Mouse (Mus musculus): ENCODE measurements around the gene Nupl1.

Nupl1 gene

DNA sequence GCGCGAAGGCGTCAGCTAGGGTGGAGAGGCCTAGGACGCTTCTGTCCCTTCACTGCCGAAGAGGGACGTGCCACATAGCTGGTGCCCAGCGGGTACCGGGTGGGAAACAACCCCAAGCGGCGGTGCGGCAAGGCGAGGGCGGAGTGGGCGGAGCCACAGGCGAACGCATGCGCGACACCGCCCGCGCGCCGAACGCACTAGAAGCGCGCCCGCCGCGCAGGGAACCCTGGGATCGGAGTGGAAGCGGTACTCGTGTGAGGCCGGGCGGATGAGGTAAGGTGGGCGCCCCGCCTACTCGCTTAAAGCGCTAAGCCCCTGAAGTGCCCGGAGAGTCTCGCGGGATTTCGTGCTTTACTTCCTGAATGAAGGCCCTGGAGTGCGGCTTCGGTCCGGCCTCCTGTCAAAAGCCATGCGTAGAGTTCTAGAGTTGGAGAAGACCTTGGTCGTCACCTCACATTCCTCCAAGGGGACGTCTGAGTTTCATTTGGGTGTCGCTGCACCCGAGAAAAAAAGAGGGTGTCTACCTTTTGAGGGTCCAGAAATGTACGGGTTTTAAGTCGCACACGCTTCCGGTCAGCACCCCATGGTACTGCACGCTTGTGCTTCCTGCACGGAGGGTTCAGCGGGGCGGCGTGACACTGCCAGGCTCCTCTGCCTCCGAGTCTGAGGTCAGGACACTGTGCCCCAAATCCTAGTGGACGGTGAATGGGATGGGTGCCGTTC lies at the start of gene Nupl1, which contains the start of gene Gm49336:
Gene Nupl1 (minus strand): TSS at position 151 of the 723 bp plus-strand sequence.
Gene Gm49336 (minus strand): TSS at position 227 of the 723 bp plus-strand sequence.
- DNase-seq, result peak; percentile 99

- no peak for DNase-seq
Measured at GRCm38 (mm10) chr14:60301024-60301423, 49.8 kb upstream of the Nupl1 start.

GRCm38 (mm10) chr14:60300224-60300991 lies 49.2 kb upstream of the Nupl1 start:
- DNase-seq, result no peak

DNA sequence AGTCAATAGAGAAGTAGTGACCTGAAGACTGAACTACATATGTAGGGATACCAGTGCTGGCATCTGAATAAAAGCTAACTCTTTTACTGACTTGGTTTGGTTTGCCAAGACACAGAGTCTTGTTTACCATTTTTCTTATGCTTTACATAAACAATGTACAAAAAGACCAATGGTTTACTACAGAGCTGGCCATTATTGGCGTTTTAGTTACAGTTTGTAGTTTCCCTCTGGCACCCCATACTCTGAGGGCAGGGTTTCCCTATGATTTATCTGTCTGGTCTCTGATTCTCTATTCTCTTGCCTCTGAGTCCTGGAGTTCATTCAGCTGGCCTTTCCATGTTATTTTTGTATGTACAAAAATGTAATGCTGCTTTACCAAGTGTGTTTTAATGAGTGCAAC lies 44.3 kb upstream of the Nupl1 start:
- no peak for DNase-seq

DNA sequence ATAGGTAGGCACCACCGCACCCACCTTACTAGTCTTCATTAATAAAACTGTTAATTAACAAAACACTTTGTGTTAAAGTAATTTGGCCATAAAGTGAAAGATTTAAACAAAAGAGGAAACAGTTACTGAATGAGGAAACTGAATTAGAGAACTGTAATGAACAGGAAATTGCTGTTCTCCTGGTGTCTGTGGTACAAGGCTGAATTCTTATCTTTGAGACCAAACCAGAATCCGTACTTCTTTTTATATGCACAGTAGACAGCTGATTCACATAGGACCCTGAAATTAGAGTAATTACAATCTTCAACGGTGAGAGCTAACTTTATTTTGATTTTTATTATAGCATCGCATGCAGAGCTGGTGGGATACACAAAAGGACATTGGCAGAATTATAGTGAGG lies 39.1 kb upstream of the Nupl1 start:
- no peak for DNase-seq

DNA sequence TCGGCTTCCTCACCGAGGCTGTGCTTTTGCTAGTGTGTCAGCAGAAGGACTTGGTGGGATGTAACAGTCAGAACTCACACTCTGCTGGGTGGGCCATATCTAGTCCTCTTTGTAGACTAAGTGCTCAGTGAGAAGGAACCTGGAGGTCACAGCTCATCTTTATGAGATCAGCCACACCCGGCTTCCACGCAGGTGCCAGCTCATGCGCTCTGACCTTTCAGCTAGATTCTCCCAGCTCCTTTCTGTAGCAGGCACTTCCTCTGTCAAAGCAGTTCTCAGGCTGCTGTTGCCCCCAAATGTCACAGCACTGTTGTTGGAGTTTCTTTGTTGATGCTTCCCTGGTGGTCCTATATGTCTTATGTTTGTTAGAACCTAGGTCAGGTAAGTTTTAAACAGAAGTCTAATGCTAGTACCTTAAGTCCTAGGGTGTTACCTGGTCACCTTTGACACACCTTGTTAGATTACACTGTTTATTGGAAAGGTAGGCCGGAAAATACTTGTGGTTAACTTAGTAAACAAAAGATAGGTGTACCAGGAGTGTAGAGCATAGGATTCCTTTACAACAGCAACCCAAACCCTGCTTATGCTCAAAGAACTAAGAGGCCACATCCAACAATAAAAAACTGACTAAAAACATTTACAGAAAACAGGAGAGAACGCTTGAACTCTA lies 35.1 kb upstream of the Nupl1 start:
- no peak for DNase-seq

GRCm38 (mm10) chr14:60275301-60276276 lies 24.4 kb upstream of the Nupl1 start:
- peak; percentile 34 for DNase-seq

GRCm38 (mm10) chr14:60273346-60273745 lies 22.1 kb upstream of the Nupl1 start:
- DNase-seq, result no peak

- DNase-seq, result no peak
Measured at GRCm38 (mm10) chr14:60269333-60269732, 18.1 kb upstream of the Nupl1 start.

- peak; percentile 97 for DNase-seq
Measured at GRCm38 (mm10) chr14:60264990-60265876, 14.0 kb upstream of the Nupl1 start, which contains the start of gene Mtmr6. TSS of gene Mtmr6 (plus strand) at chr14:60265228.

DNA sequence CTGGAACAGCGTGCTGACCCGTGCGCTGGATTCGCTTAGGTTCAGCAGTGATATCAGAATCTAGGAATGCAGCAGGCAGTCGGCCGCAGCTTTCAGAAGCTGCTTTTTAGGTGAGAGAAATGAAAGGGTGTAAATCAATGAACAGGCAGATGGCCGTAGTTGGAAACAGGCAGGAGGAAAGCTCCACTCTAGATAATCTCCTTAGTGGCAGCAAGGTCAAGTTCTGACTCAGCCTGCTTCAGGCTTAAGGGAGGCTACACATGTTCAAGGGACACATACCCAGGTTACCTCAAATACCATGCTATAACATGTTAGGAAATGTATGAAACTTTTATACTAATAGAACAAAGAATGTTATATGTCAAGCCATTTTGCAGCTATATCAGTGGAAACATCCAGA lies 11.1 kb upstream of the Nupl1 start:
- no peak for DNase-seq

DNA sequence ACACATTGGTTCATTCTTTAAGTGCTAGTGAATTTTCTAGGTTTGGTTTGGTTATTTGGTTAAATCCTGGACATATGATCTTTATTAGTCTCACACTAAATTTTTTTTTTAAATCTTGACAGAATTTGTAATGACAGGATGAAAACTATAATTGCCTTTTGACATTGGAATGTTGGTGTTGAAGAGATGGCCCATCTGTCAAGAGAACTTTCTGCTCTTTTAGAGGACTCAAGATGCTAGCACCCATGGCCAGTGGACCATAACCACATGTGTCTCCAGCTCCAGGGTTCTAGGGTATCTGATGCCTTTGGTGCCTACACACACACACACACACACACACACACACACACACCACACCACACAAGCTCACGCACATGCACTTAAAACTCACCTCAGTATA lies 6.6 kb upstream of the Nupl1 start:
- no peak for DNase-seq

GRCm38 (mm10) chr14:60257101-60257500 lies 5.9 kb upstream of the Nupl1 start:
- no peak for DNase-seq

DNA sequence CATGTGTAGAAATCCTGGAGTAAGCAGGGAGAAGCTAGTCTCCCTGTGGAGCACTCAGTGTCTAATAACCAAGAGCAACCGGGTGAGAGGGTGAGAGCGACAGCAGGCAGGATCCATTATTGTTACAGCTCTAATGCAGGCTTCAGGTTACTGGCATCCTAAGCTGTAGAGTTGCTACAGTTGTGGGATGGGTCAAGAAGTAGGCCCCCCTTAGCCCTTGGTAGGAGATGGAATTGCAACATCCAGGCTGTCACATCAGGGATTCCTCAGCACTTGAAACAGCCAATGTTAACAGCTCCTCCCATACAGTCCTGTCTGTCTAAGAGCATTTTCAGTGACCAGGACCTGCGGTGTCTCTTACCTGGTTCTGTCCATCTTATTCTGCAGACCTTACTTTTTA lies 5.1 kb upstream of the Nupl1 start:
- no peak for DNase-seq

DNA sequence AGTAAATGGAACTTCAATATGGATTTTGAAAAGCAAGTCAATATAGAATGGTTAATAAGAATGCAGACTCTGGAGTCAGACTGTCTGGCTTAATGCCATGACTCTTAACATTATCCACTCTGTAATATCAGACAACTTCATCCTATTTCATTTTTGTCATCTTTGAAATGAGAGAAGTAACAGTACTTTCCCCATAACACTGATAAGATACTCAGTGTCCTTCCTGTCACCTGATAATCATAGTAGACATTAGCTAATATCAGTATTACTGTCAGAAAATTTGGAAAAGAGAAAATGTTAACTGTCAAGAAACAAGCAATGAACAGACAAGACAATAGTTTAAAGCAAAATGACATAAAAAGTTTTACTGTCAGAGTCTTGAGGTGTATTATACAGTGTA lies 3.5 kb upstream of the Nupl1 start:
- DNase-seq, result no peak

- no peak for DNase-seq
Measured at GRCm38 (mm10) chr14:60253466-60253865, 2.2 kb upstream of the Nupl1 start.

DNA sequence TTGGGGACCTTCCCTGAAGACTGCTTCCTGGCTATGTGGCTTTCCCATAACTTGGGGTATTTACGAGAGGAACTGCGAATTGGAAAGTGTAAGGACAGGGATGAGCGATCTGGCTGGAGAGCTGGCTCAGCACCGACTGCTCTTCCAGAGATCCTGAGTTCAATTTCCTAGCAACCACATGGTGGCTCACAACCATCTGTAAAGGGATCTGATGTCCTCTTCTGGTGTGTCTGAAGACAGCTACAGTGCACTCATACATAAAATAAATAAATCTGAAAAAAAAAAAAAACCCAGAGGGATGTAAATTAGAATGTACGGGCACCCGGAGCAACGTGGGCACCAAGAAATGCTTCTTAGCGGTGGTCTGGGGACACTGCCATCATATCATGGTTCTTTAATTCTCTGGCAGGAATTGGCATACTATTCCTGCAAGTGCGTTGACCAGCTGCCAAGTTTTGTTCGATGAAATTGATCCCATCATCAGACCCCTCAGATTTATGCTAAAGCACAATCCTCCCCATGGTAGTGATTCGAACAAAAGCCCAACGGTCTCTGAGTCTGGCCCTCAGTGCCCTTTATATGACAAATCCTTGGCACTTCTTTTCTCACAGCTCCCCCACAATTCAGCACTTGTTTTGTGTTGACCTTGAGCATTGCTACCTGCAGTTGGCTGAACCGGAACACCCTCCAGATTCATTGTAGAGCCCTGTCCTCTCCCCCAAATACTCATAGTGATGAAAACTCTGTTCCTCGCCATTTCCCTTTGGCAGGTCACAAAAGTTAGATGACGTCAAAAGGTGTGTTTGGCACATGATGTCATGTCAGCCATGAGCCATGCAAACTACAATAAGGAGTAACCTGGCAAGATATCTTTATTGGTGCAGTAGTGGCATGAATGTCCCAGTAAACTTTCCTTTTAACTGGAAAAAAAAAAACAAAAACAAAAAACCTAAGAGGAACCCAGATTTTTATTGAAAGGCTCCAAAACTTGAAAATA lies 1.1 kb upstream of the Nupl1 start:
- DNase-seq, result peak; percentile 26

- DNase-seq, result no peak
Measured at GRCm38 (mm10) chr14:60250879-60251278, 352 bp downstream of the Nupl1 start.

- DNase-seq, result no peak
Measured at GRCm38 (mm10) chr14:60250366-60250765, 865 bp downstream of the Nupl1 start.

DNA sequence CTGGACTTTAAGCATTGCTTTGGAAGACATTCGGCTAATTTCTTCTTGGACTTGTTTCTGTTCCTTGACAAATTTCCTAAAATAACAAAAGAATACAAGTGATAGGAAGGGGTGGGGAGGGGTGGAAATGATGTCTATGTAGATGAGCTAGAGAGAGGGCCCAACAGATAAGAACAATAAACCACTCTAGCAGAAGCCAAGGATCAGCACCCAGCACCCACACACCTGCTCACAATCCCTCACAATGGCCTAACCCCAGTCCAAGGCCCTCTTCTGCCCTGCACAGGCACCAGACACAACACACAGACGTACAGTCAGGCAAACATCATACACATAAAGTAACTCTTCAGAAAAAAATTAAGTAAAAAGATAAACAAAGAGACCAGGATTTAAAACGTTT lies 12.7 kb downstream of the Nupl1 start:
- DNase-seq, result no peak
